Mouse (Mus musculus) left cerebral cortex, postnatal 36 days (tissue): ENCODE data around the gene Prkcb. TPM values are rescaled to one million over a fixed set of nuclear protein-coding genes. Genes with fewer than 3 reads are reported as not detected.

Experiments used
- DNase-seq, 2 experiments: peaks; one replicate each; pipeline ENCODE4 v3.0.0; 2021 to 2022; ENCODE audit warnings: low spot score in 2 of 2, mixed read lengths in 1 of 2
- intact Hi-C: fragments of 180-260 bp; cut with DNase I; formaldehyde crosslinking; loops from one replicate; pipeline ENCODE4 v1.15.1; 2025
- total RNA-seq, 2 experiments: library from RNA; stranded (reverse); gene quantifications; 2 replicates each; pipeline ENCODE4 v1.2.3; 2021

Prkcb gene
- total RNA-seq, 2 experiments from 2014 or later = 978 to 1,072 TPM

- intact Hi-C loops = no loop called here
- DNase-seq = no peak
Measured at GRCm38 (mm10) chr7:122350741-122351140, 62.2 kb downstream of the Prkcb start.

- intact Hi-C loops = no loop called here
Measured at GRCm38 (mm10) chr7:122351816-122352215, 63.3 kb downstream of the Prkcb start.

GRCm38 (mm10) chr7:122352566-122353277 is 64.2 kb downstream of the Prkcb start:
- DNase-seq = no peak
- intact Hi-C loops = no loop called here

More at GRCm38 (mm10) chr7:122351816-122352215, 63.3 kb downstream of the Prkcb start:
- no peak for DNase-seq

- DNase-seq = no peak
- intact Hi-C loops = no loop called here
Measured at GRCm38 (mm10) chr7:122353329-122353728, 64.8 kb downstream of the Prkcb start.

GRCm38 (mm10) chr7:122356941-122357340 is 68.4 kb downstream of the Prkcb start:
- DNase-seq = no peak
- intact Hi-C loops = no loop called here

GRCm38 (mm10) chr7:122357847-122358246 is 69.3 kb downstream of the Prkcb start:
- intact Hi-C loops = no loop called here
- DNase-seq = no peak

GRCm38 (mm10) chr7:122366635-122367034 is 78.1 kb downstream of the Prkcb start:
- DNase-seq = no peak
- intact Hi-C loops = no loop called here

- intact Hi-C loops = no loop called here
- DNase-seq = no peak
Measured at GRCm38 (mm10) chr7:122367303-122368007, 78.9 kb downstream of the Prkcb start.

GRCm38 (mm10) chr7:122370488-122370887 is 81.9 kb downstream of the Prkcb start:
- intact Hi-C loops = no loop called here
- DNase-seq = no peak

GRCm38 (mm10) chr7:122371947-122372346 is 83.4 kb downstream of the Prkcb start:
- no peak for DNase-seq
- intact Hi-C loops = no loop called here

- intact Hi-C loops = no loop called here
- DNase-seq = no peak
Measured at GRCm38 (mm10) chr7:122372349-122372748, 83.8 kb downstream of the Prkcb start.

GRCm38 (mm10) chr7:122376845-122377244 is 88.3 kb downstream of the Prkcb start:
- DNase-seq = no peak
- intact Hi-C loops = no loop called here

GRCm38 (mm10) chr7:122377967-122378366 is 89.4 kb downstream of the Prkcb start:
- DNase-seq = no peak
- intact Hi-C loops = no loop called here

GRCm38 (mm10) chr7:122378473-122378872 is 89.9 kb downstream of the Prkcb start:
- intact Hi-C loops = no loop called here
- peak in 1 of 2 experiments; percentile 50 for DNase-seq

- no peak for DNase-seq
- intact Hi-C loops = no loop called here
Measured at GRCm38 (mm10) chr7:122379292-122379691, 90.7 kb downstream of the Prkcb start.

GRCm38 (mm10) chr7:122380336-122381130 is 92.0 kb downstream of the Prkcb start:
- no peak for DNase-seq
- intact Hi-C loops = no loop called here

- DNase-seq = no peak
- intact Hi-C loops = no loop called here
Measured at GRCm38 (mm10) chr7:122381560-122381959, 93.0 kb downstream of the Prkcb start.

- intact Hi-C loops = no loop called here
- no peak for DNase-seq
Measured at GRCm38 (mm10) chr7:122383260-122383659, 94.7 kb downstream of the Prkcb start.

GRCm38 (mm10) chr7:122384891-122385290 is 96.3 kb downstream of the Prkcb start:
- DNase-seq = no peak
- intact Hi-C loops = loop anchor here (5.0 kb wide), 1 partner anchor 93 kb away; no protein-coding TSS in a partner anchor

- no peak for DNase-seq
- intact Hi-C loops = loop anchor here (5.0 kb wide), 1 partner anchor 94 kb away; no protein-coding TSS in a partner anchor
Measured at GRCm38 (mm10) chr7:122386567-122386966, 98.0 kb downstream of the Prkcb start.
